Mouse (Mus musculus) MEL (cell line): Measurements from ENCODE around the gene Klk9. TPM values are rescaled to one million over a fixed set of nuclear protein-coding genes. Genes with fewer than 3 reads are reported as not detected.

Experiments used
- DNase-seq: peaks from one replicate; pipeline ENCODE4 v3.0.0; 2011; ENCODE audit warnings: low read depth, low spot score
- H3K27ac ChIP-seq: 2 replicates; pipeline ENCODE4 v1.5.1; 2012; ENCODE audit warnings: low read depth, mild to moderate bottlenecking, control low read depth, low read length, moderate library complexity; ENCODE audit not compliant: control insufficient read depth
- H3K27me3 ChIP-seq, 2 experiments: fragments of 150-350 bp in 1 of 2; sonication (generic) in 1 of 2; 2 replicates each; pipeline ENCODE4 v1.6.1; 2012; ENCODE audit warnings: low read length in 2 of 2, mild to moderate bottlenecking in 2 of 2, improper control_type of control experiment in 1 of 2, moderate library complexity in 1 of 2; ENCODE audit not compliant: insufficient read depth in 2 of 2, control insufficient read depth in 1 of 2
- H3K36me3 ChIP-seq, 2 experiments: 2 replicates each; pipeline ENCODE4 v1.6.1; 2012 to 2014; ENCODE audit warnings: low read length in 2 of 2, improper control_type of control experiment in 1 of 2, inconsistent platforms in 1 of 2, mild to moderate bottlenecking in 1 of 2; ENCODE audit not compliant: insufficient read depth in 2 of 2, control insufficient read depth in 1 of 2
- H3K4me1 ChIP-seq, 2 experiments: fragments of 150-350 bp in 1 of 2; sonication (generic) in 1 of 2; 2 replicates each; pipeline ENCODE4 v1.6.1; 2012; ENCODE audit warnings: low read length in 2 of 2, improper control_type of control experiment in 1 of 2, mild to moderate bottlenecking in 1 of 2; ENCODE audit not compliant: insufficient read depth in 2 of 2, control insufficient read depth in 1 of 2
- H3K4me3 ChIP-seq, 2 experiments: fragments of 150-350 bp in 1 of 2; sonication (generic) in 1 of 2; 2 replicates each; pipeline ENCODE4 v1.5.1; 2012; ENCODE audit warnings: low read depth in 2 of 2, low read length in 2 of 2, mild to moderate bottlenecking in 2 of 2, moderate library complexity in 2 of 2, control low read depth in 1 of 2, improper control_type of control experiment in 1 of 2; ENCODE audit not compliant: control insufficient read depth in 1 of 2, insufficient read depth in 1 of 2
- H3K79me2 ChIP-seq: 2 replicates; pipeline ENCODE4 v1.6.1; 2012; ENCODE audit warnings: mild to moderate bottlenecking, low read length, moderate library complexity; ENCODE audit not compliant: control insufficient read depth, poor library complexity, insufficient read depth
- H3K9ac ChIP-seq: 2 replicates; pipeline ENCODE4 v1.6.1; 2012; ENCODE audit warnings: low read depth, mild to moderate bottlenecking, control low read depth, low read length, moderate library complexity; ENCODE audit not compliant: control insufficient read depth, poor library complexity, severe bottlenecking
- H3K9me3 ChIP-seq: fragments of 150-350 bp; sonication (generic); replicated peaks from 2 replicates; pipeline ENCODE4 v1.6.1; 2012; ENCODE audit warnings: mild to moderate bottlenecking, low read length, improper control_type of control experiment, moderate library complexity; ENCODE audit not compliant: insufficient read depth
- BHLHE40 ChIP-seq: IDR thresholded peaks from 2 replicates; pipeline ENCODE4 v1.6.1; 2012; ENCODE audit warnings: low read depth, mild to moderate bottlenecking, inconsistent platforms, low read length, improper control_type of control experiment, borderline replicate concordance
- CHD1 ChIP-seq: IDR thresholded peaks from 2 replicates; pipeline ENCODE4 v1.6.1; 2012; ENCODE audit warnings: low read depth, mild to moderate bottlenecking, inconsistent platforms, low read length, improper control_type of control experiment
- CHD2 ChIP-seq: IDR thresholded peaks from 2 replicates; pipeline ENCODE4 v1.6.1; 2011; ENCODE audit warnings: low read length, improper control_type of control experiment
- CTCF ChIP-seq, 3 experiments: IDR thresholded peaks in 2 of 3; conservative IDR thresholded peaks in 1 of 3; 2 replicates each; pipeline ENCODE4 v1.5.1; 2011 to 2012; ENCODE audit warnings: low read length in 3 of 3, low read depth in 2 of 3, mild to moderate bottlenecking in 2 of 3, improper control_type of control experiment in 1 of 3, inconsistent platforms in 1 of 3, mixed read lengths in 1 of 3, moderate library complexity in 1 of 3; ENCODE audit not compliant: control insufficient read depth in 1 of 3, insufficient read depth in 1 of 3, poor library complexity in 1 of 3, severe bottlenecking in 1 of 3
- ELF1 ChIP-seq: IDR thresholded peaks from 2 replicates; pipeline ENCODE4 v1.6.1; 2014; ENCODE audit warnings: low read depth, mild to moderate bottlenecking, inconsistent platforms, low read length, improper control_type of control experiment, moderate library complexity
- EP300 ChIP-seq, 2 experiments: IDR thresholded peaks; 2 replicates each; pipeline ENCODE4 v1.6.1; 2011; ENCODE audit warnings: improper control_type of control experiment in 2 of 2, low read length in 2 of 2, low read depth in 1 of 2, mild to moderate bottlenecking in 1 of 2
- ETS1 ChIP-seq: IDR thresholded peaks from 2 replicates; pipeline ENCODE4 v1.6.1; 2012; ENCODE audit warnings: low read depth, mild to moderate bottlenecking, inconsistent platforms, low read length, improper control_type of control experiment, moderate library complexity
- GABPA ChIP-seq: IDR thresholded peaks from 2 replicates; pipeline ENCODE4 v1.6.1; 2012; ENCODE audit warnings: low read depth, mild to moderate bottlenecking, inconsistent platforms, low read length, improper control_type of control experiment, moderate library complexity
- GATA1 ChIP-seq: IDR thresholded peaks from 2 replicates; pipeline ENCODE4 v1.6.1; 2011; ENCODE audit warnings: low read depth, low read length, improper control_type of control experiment
- HCFC1 ChIP-seq: IDR thresholded peaks from 2 replicates; pipeline ENCODE4 v1.6.1; 2012; ENCODE audit warnings: low read depth, mild to moderate bottlenecking, inconsistent platforms, low read length, improper control_type of control experiment, moderate library complexity
- JUND ChIP-seq: IDR thresholded peaks from 2 replicates; pipeline ENCODE4 v1.6.1; 2011; ENCODE audit warnings: low read depth, mild to moderate bottlenecking, improper control_type of control experiment, low read length
- KAT2A ChIP-seq: conservative IDR thresholded peaks from 2 replicates; pipeline ENCODE4 v1.6.1; 2012; ENCODE audit warnings: low read depth, low read length, improper control_type of control experiment, inconsistent platforms
- MAZ ChIP-seq: IDR thresholded peaks from 2 replicates; pipeline ENCODE4 v1.6.1; 2012; ENCODE audit warnings: low read depth, mild to moderate bottlenecking, inconsistent platforms, low read length, improper control_type of control experiment
- MEF2A ChIP-seq: IDR thresholded peaks from 2 replicates; pipeline ENCODE4 v1.6.1; 2014; ENCODE audit warnings: low read depth, mild to moderate bottlenecking, inconsistent platforms, low read length, improper control_type of control experiment; ENCODE audit not compliant: poor library complexity, insufficient replicate concordance, severe bottlenecking; ENCODE audit errors: extremely low read depth
- MYC ChIP-seq: IDR thresholded peaks from 2 replicates; pipeline ENCODE4 v1.6.1; 2011; ENCODE audit warnings: low read depth, mild to moderate bottlenecking, low read length, improper control_type of control experiment, moderate library complexity
- NELFE ChIP-seq: IDR thresholded peaks from 2 replicates; pipeline ENCODE4 v1.6.1; 2011; ENCODE audit warnings: low read depth, low read length, improper control_type of control experiment
- POLR2A ChIP-seq, 2 experiments: IDR thresholded peaks; 2 replicates each; pipeline ENCODE4 v1.6.1; 2011 to 2012; ENCODE audit warnings: low read length in 2 of 2, mild to moderate bottlenecking in 2 of 2, control low read depth in 1 of 2, improper control_type of control experiment in 1 of 2, low read depth in 1 of 2, moderate library complexity in 1 of 2; ENCODE audit not compliant: control insufficient read depth in 1 of 2, insufficient read depth in 1 of 2, poor library complexity in 1 of 2
- POLR2AphosphoS2 ChIP-seq: IDR thresholded peaks from 2 replicates; pipeline ENCODE4 v1.6.1; 2011; ENCODE audit warnings: low read length, improper control_type of control experiment
- POLR2AphosphoS5 ChIP-seq: IDR thresholded peaks from 2 replicates; pipeline ENCODE4 v1.6.1; 2012; ENCODE audit warnings: low read depth, borderline replicate concordance, mild to moderate bottlenecking, inconsistent platforms, low read length, moderate library complexity, mixed read lengths
- RAD21 ChIP-seq: IDR thresholded peaks from 2 replicates; pipeline ENCODE4 v1.6.1; 2011; ENCODE audit warnings: mild to moderate bottlenecking, low read depth, low read length, improper control_type of control experiment
- SIN3A ChIP-seq: IDR thresholded peaks from 2 replicates; pipeline ENCODE4 v1.6.1; 2012; ENCODE audit warnings: low read length, improper control_type of control experiment, inconsistent platforms
- SMC3 ChIP-seq: IDR thresholded peaks from 2 replicates; pipeline ENCODE4 v1.6.1; 2011; ENCODE audit warnings: low read depth, low read length, improper control_type of control experiment
- TAL1 ChIP-seq: IDR thresholded peaks from 2 replicates; pipeline ENCODE4 v1.6.1; 2012; ENCODE audit warnings: mild to moderate bottlenecking, inconsistent platforms, low read length, moderate library complexity, mixed read lengths
- TBP ChIP-seq: IDR thresholded peaks from 2 replicates; pipeline ENCODE4 v1.8.0; 2011; ENCODE audit warnings: low read depth, low read length, improper control_type of control experiment
- TCF12 ChIP-seq: IDR thresholded peaks from 2 replicates; pipeline ENCODE4 v1.6.1; 2014; ENCODE audit warnings: low read depth, mild to moderate bottlenecking, inconsistent platforms, low read length, improper control_type of control experiment, moderate library complexity
- USF1 ChIP-seq: IDR thresholded peaks from 2 replicates; pipeline ENCODE4 v1.6.1; 2014; ENCODE audit warnings: low read depth, mild to moderate bottlenecking, inconsistent platforms, low read length, improper control_type of control experiment, moderate library complexity
- ZC3H11A ChIP-seq: IDR thresholded peaks from 2 replicates; pipeline ENCODE4 v1.6.1; 2012; ENCODE audit warnings: low read depth, mild to moderate bottlenecking, inconsistent platforms, low read length, improper control_type of control experiment
- ZKSCAN1 ChIP-seq: IDR thresholded peaks from 2 replicates; pipeline ENCODE4 v1.6.1; 2012; ENCODE audit warnings: low read depth, mild to moderate bottlenecking, inconsistent platforms, low read length, improper control_type of control experiment, moderate library complexity
- polyA plus RNA-seq, 2 experiments: library from polyadenylated mRNA; stranded (reverse) in 1 of 2; unstranded in 1 of 2; fragments of >175 nt in 1 of 2; fragments of >200 nt in 1 of 2; gene quantifications; 2 replicates each; pipeline versions ENCODE4 v1.2.1 to v1.2.4; 2012; ENCODE audit warnings: low replicate concordance in 2 of 2, low read depth in 1 of 2; ENCODE audit not compliant: insufficient read length in 2 of 2, insufficient read depth in 1 of 2, missing spikeins in 1 of 2
- total RNA-seq: library from RNA; depleted of rRNA; stranded (reverse); fragments of 300-350 nt; gene quantifications from 2 replicates; pipeline ENCODE4 v1.2.3, GENCODE M21; 2012

Gene Klk9
- total and polyA plus RNA-seq, 3 experiments = not detected

DNA sequence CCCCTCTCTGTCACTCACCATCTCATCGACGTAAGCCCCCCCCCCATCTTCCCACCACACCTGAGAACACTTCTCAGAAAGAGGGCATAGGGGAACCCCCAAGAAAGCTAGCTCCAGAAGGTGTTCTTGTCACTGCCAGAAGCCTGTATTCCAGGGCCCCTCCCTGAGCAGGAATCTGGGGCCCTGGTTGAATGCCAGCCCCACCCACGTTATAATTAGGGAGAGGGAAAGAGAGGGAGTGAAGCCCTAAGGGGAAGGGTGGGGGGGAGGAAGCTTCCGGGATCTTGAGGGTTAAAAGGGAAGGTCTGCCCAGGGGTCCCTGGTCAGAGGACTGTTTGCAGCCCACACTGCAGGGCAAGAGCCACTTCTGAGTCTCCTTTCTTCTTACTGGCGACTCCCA, 10.9 kb upstream of the Klk9 start, which contains the start of gene Klk10:
Gene Klk10, plus strand, starts transcription at position 290 of the 400 bp plus-strand sequence.
- H3K4me1 ChIP-seq = no peaks in the 10 kb centered on the region
- no peaks in the 10 kb centered on the region for H3K9me3 ChIP-seq
- no peak within 1 kb of the TSS for H3K4me3 ChIP-seq
- no peaks in the 10 kb centered on the region for H3K36me3 ChIP-seq
- no peak within 1 kb of the TSS for H3K27ac ChIP-seq
- TF ChIP-seq MEF2A (no peak), JUND (no peak), ETS1 (no peak), EP300 (IDR thresholded peaks at IDR 0.05; ENCODE audit: low read depth in 1 of 2, low read length in 2 of 2) (no peak), CHD2 (no peak), CTCF (IDR thresholded peaks at IDR 0.05 in 2 of 3, conservative IDR thresholded peaks at IDR 0.05 in 1 of 3; ENCODE audit: control insufficient read depth in 1 of 3, insufficient read depth in 1 of 3, low read depth in 2 of 3, low read length in 3 of 3, poor library complexity in 1 of 3, severe bottlenecking in 1 of 3) (no peak), POLR2A (IDR thresholded peaks at IDR 0.05; ENCODE audit: control insufficient read depth in 1 of 2, insufficient read depth in 1 of 2, low read depth in 1 of 2, low read length in 2 of 2, poor library complexity in 1 of 2) (no peak), TBP (no peak), SMC3 (no peak), KAT2A (no peak), ZKSCAN1 (no peak), HCFC1 (no peak), ZC3H11A (no peak), MYC (no peak), RAD21 (no peak), GABPA (no peak), NELFE (no peak), USF1 (no peak), POLR2AphosphoS2 (no peak), BHLHE40 (no peak)
- H3K9ac ChIP-seq = no peak within 1 kb of the TSS
- H3K79me2 ChIP-seq = no peaks in the 10 kb centered on the region
- no peaks in the 10 kb centered on the region; a peak in 1 of 4 replicates for H3K27me3 ChIP-seq
- no peak for DNase-seq

DNA sequence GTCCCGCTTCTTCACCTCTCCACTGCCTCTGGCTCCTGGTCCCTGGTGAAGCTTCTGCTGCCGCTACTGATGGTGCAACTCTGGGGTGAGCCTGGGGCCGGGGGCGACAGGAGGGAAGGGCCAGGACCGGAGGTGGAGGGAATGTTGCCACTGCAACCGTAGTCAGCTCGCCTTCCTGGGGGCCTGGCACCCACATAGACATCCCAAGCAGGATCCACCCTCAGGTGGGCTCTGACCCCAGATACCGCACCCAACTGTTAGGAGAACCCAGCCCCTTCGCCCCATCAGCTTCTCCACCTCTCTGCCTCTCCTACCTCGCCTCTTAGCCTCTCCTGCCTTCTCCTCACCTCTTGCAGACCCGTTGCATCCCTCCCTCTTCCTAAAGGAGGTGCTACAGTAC, 10.2 kb upstream of the Klk9 start:
- H3K27ac ChIP-seq = no peak overlapping the region
- H3K27me3 ChIP-seq = no peaks in the 10 kb centered on the region; a peak in 1 of 4 replicates
- no peak overlapping the region for H3K9ac ChIP-seq
- TF ChIP-seq JUND = no peak
- no peak for TF ChIP-seq TBP
- TF ChIP-seq MEF2A = no peak
- TF ChIP-seq SMC3 = no peak
- no peak for TF ChIP-seq NELFE
- no peak for TF ChIP-seq MAZ
- no peak for TF ChIP-seq GATA1
- no peak for TF ChIP-seq TCF12
- TF ChIP-seq CHD1 = no peak
- TF ChIP-seq ELF1 = no peak
- TF ChIP-seq POLR2AphosphoS5 = no peak
- no peak for TF ChIP-seq TAL1
- TF ChIP-seq POLR2AphosphoS2 = no peak
- TF ChIP-seq CTCF (IDR thresholded peaks at IDR 0.05 in 2 of 3, conservative IDR thresholded peaks at IDR 0.05 in 1 of 3; ENCODE audit: control insufficient read depth in 1 of 3, insufficient read depth in 1 of 3, low read depth in 2 of 3, low read length in 3 of 3, poor library complexity in 1 of 3, severe bottlenecking in 1 of 3) = no peak
- no peak for TF ChIP-seq SIN3A
- TF ChIP-seq POLR2A (IDR thresholded peaks at IDR 0.05; ENCODE audit: control insufficient read depth in 1 of 2, insufficient read depth in 1 of 2, low read depth in 1 of 2, low read length in 2 of 2, poor library complexity in 1 of 2) = no peak
- no peak for TF ChIP-seq HCFC1
- TF ChIP-seq, all 39 proteins: peak for 0
- no peaks in the 10 kb centered on the region for H3K36me3 ChIP-seq
- H3K4me3 ChIP-seq = no peak overlapping the region
- H3K4me1 ChIP-seq = no peaks in the 10 kb centered on the region
- no peaks in the 10 kb centered on the region for H3K79me2 ChIP-seq
- DNase-seq = no peak
- H3K9me3 ChIP-seq = no peaks in the 10 kb centered on the region
